Mouse (Mus musculus) embryonic fibroblast, embryonic 13.5 days (primary cell): ENCODE results near the gene Nsg1. TPM values are rescaled to one million over a fixed set of nuclear protein-coding genes. Genes with fewer than 3 reads are reported as not detected.

ENCODE experiments used
- H3K27ac ChIP-seq: 2 replicates; pipeline ENCODE4 v1.5.1; 2012; ENCODE audit warnings: low read length, control low read depth, inconsistent platforms; ENCODE audit not compliant: insufficient read depth
- H3K4me1 ChIP-seq: 2 replicates; pipeline ENCODE4 v1.6.1; 2011; ENCODE audit warnings: low read length; ENCODE audit not compliant: control insufficient read depth, insufficient read depth
- H3K4me3 ChIP-seq: 2 replicates; pipeline ENCODE4 v1.5.1; 2011; ENCODE audit warnings: mild to moderate bottlenecking, control low read depth, low read length; ENCODE audit not compliant: insufficient read depth
- CTCF ChIP-seq: IDR thresholded peaks from 2 replicates; pipeline ENCODE4 v1.5.1; 2011; ENCODE audit warnings: mild to moderate bottlenecking, control low read depth, low read length, moderate library complexity, borderline replicate concordance; ENCODE audit not compliant: insufficient read depth
- POLR2A ChIP-seq: IDR thresholded peaks from 2 replicates; pipeline ENCODE4 v1.6.1; 2011; ENCODE audit warnings: low read depth, mild to moderate bottlenecking, control low read depth, low read length, moderate library complexity
- polyA plus RNA-seq: library from polyadenylated mRNA; stranded (reverse); fragments of >200 nt; gene quantifications from 2 replicates; pipeline ENCODE4 v1.2.4, GENCODE M21; 2011; ENCODE audit warnings: low read depth; ENCODE audit not compliant: missing spikeins, insufficient read length

The Nsg1 gene
- polyA plus RNA-seq, 1 experiment: 69.4 TPM

GRCm38 (mm10) chr5:38106080-38106697 is 53.5 kb downstream of the Nsg1 start:
- Histone ChIP-seq H3K4me3 (no peak overlapping the region), H3K27ac (no peak overlapping the region)

GRCm38 (mm10) chr5:38102945-38103344 is 56.8 kb downstream of the Nsg1 start:
- Histone ChIP-seq H3K4me1 (no peaks in the 10 kb centered on the region), H3K27ac (no peak overlapping the region), H3K4me3 (no peak overlapping the region)
- TF ChIP-seq POLR2A (no peak), CTCF (no peak)

More at GRCm38 (mm10) chr5:38106080-38106697, 53.5 kb downstream of the Nsg1 start:
- H3K4me1 ChIP-seq: no peaks in the 10 kb centered on the region
- TF ChIP-seq CTCF (no peak), POLR2A (no peak)

GRCm38 (mm10) chr5:38099139-38099676 is 60.5 kb downstream of the Nsg1 start:
- Histone ChIP-seq H3K4me1 (no peaks in the 10 kb centered on the region), H3K4me3 (no peak overlapping the region), H3K27ac (no peak overlapping the region)
- TF ChIP-seq POLR2A: no peak
- TF ChIP-seq CTCF: no peak

- TF ChIP-seq POLR2A (no peak), CTCF (no peak)
- Histone ChIP-seq H3K4me3 (no peak overlapping the region), H3K27ac (no peak overlapping the region), H3K4me1 (no peaks in the 10 kb centered on the region)
Measured at GRCm38 (mm10) chr5:38097501-38098093, 62.1 kb downstream of the Nsg1 start.

GRCm38 (mm10) chr5:38094331-38094730 is 65.4 kb downstream of the Nsg1 start:
- TF ChIP-seq CTCF (no peak), POLR2A (no peak)
- Histone ChIP-seq H3K4me1 (no peaks in the 10 kb centered on the region), H3K4me3 (no peak overlapping the region), H3K27ac (no peak overlapping the region)

- no peak overlapping the region for H3K4me3 ChIP-seq
- H3K27ac ChIP-seq: no peak overlapping the region
- no peak for TF ChIP-seq POLR2A
- TF ChIP-seq CTCF: no peak
- no peaks in the 10 kb centered on the region for H3K4me1 ChIP-seq
Measured at GRCm38 (mm10) chr5:38091966-38092304, 67.8 kb downstream of the Nsg1 start.

GRCm38 (mm10) chr5:38091046-38091965 is 68.4 kb downstream of the Nsg1 start:
- H3K4me1 ChIP-seq: no peaks in the 10 kb centered on the region
- H3K4me3 ChIP-seq: no peak overlapping the region
- TF ChIP-seq CTCF (no peak), POLR2A (no peak)
- no peak overlapping the region for H3K27ac ChIP-seq

- H3K27ac ChIP-seq: no peak overlapping the region
- TF ChIP-seq POLR2A (no peak), CTCF (no peak)
- H3K4me3 ChIP-seq: no peak overlapping the region
- no peaks in the 10 kb centered on the region for H3K4me1 ChIP-seq
Measured at GRCm38 (mm10) chr5:38090581-38090980, 69.1 kb downstream of the Nsg1 start.

GRCm38 (mm10) chr5:38090111-38090510 is 69.6 kb downstream of the Nsg1 start:
- H3K4me3 ChIP-seq: no peak overlapping the region
- TF ChIP-seq CTCF (no peak), POLR2A (no peak)
- H3K27ac ChIP-seq: no peak overlapping the region
- H3K4me1 ChIP-seq: no peaks in the 10 kb centered on the region

Other genes starting within 250 kb of the Nsg1 start
- 36.1 and 40.8 TPM in 2 replicates for gene Stx18, start 121.2 kb downstream of the Nsg1 start, polyA plus RNA-seq
- 4.7 and 7.1 TPM in 2 replicates for gene Zbtb49, start 60.5 kb upstream of the Nsg1 start, polyA plus RNA-seq
- gene Lyar, start 60.6 kb upstream of the Nsg1 start, polyA plus RNA-seq: 38.2 and 39.3 TPM in 2 replicates
- gene Tmem128, start 100.3 kb upstream of the Nsg1 start, polyA plus RNA-seq: 34.5 and 44.5 TPM in 2 replicates
- not detected in 2 replicates for gene Otop1, start 116.1 kb upstream of the Nsg1 start, polyA plus RNA-seq
- not detected in 2 replicates for gene Drd5, start 159.5 kb upstream of the Nsg1 start, polyA plus RNA-seq